Mouse (Mus musculus) bone marrow macrophage, adult 2 months (primary cell): ENCODE results near the gene Csgalnact2. TPM values are rescaled to one million over a fixed set of nuclear protein-coding genes. Genes with fewer than 3 reads are reported as not detected.

ENCODE experiments used
- H3K27ac ChIP-seq: 2 replicates; pipeline ENCODE4 v1.5.1; 2012; ENCODE audit warnings: low read depth, low read length; ENCODE audit not compliant: insufficient read depth
- H3K4me1 ChIP-seq: 2 replicates; pipeline ENCODE4 v1.6.1; 2012; ENCODE audit warnings: low read length; ENCODE audit not compliant: control insufficient read depth, insufficient read depth
- H3K4me3 ChIP-seq: 2 replicates; pipeline ENCODE4 v1.5.1; 2012; ENCODE audit warnings: mild to moderate bottlenecking, low read length, moderate library complexity; ENCODE audit not compliant: insufficient read depth
- CTCF ChIP-seq: IDR thresholded peaks from 2 replicates; pipeline ENCODE4 v1.5.1; 2012; ENCODE audit warnings: low read depth, mild to moderate bottlenecking, low read length, moderate library complexity
- POLR2A ChIP-seq: IDR thresholded peaks from 2 replicates; pipeline ENCODE4 v1.6.1; 2012; ENCODE audit warnings: mild to moderate bottlenecking, low read depth, low read length, borderline replicate concordance
- polyA plus RNA-seq: library from polyadenylated mRNA; stranded (reverse); fragments of >200 nt; gene quantifications from 2 replicates; pipeline ENCODE4 v1.2.4, GENCODE M21; 2012; ENCODE audit not compliant: missing spikeins, insufficient read depth, insufficient read length

Csgalnact2 gene
- polyA plus RNA-seq, 1 experiment, result 49.9 TPM

DNA sequence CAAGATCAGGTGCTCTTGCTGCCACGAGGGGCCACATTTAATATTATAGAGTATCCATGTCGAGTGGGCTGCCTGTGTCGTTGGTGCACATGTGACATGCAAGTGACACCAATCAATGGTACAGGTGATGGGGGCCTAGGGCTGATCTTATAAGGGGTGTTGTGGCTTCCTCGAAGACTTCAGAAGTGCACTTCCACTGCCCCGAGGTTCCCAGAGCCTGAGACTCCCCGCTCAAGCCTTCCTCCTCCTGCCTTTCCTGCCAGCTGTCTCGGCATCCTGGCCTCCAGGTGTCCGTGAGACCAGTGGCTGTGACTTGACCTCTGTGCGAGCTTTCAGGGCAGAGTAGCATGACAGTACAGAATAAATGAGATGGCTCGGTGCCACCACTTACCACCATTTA lies 60.2 kb downstream of the Csgalnact2 start:
- TF ChIP-seq POLR2A, result no peak
- TF ChIP-seq CTCF, result no peak
- Histone ChIP-seq H3K27ac (no peak overlapping the region), H3K4me3 (no peak overlapping the region), H3K4me1 (peaks cover 7% of the 10 kb centered on the region)

- H3K4me3 ChIP-seq, result no peak overlapping the region
- H3K4me1 ChIP-seq, result peaks cover 7% of the 10 kb centered on the region
- TF ChIP-seq CTCF (no peak), POLR2A (no peak)
- H3K27ac ChIP-seq, result no peak overlapping the region
These were observed 61.5 kb downstream of the Csgalnact2 start for GRCm38 (mm10) chr6:118077421-118077820.

DNA sequence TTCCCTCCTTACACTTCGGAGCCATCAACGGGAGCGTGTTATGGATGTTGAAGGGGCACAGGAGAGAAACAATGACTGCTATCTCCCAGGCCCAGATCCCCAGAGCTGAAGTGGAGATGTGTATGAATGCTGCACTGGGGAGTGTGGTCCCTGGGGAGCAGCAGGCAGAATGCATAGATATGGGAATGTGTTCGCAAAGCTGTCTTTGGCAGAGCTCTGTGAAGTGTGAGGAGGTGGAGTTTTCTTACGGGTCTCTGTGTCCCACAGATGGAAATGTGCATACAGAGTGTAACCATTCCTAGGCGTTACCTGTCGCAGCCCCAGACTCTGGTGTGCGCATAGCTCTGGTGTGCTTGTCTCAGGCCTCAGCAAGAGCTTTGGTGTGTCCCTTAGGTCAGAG lies 62.2 kb downstream of the Csgalnact2 start:
- H3K4me3 ChIP-seq, result no peak overlapping the region
- H3K27ac ChIP-seq, result no peak overlapping the region
- peaks cover 7% of the 10 kb centered on the region for H3K4me1 ChIP-seq
- TF ChIP-seq POLR2A, result no peak
- TF ChIP-seq CTCF, result no peak

DNA sequence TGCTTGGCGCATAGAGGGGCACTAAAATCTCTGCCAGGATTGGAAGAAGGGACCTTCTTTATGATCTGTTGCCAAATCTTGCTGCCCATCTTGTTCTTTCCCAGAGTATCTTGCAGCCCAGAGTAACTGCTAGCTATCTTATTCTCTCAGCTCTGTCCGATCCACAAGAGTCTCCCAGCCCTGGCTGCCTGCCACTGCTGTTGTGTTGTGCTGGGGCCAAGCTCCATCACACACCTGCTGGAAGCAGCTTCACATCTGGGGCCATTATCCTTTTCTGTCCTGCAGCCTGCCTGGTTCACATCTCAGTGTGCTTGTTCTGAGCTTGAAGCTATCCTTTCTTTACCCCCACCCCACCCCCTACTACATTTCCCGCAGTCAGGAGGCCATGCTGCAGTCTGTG lies 62.7 kb downstream of the Csgalnact2 start:
- H3K4me3 ChIP-seq, result no peak overlapping the region
- TF ChIP-seq POLR2A, result no peak
- peaks cover 7% of the 10 kb centered on the region for H3K4me1 ChIP-seq
- H3K27ac ChIP-seq, result no peak overlapping the region

DNA sequence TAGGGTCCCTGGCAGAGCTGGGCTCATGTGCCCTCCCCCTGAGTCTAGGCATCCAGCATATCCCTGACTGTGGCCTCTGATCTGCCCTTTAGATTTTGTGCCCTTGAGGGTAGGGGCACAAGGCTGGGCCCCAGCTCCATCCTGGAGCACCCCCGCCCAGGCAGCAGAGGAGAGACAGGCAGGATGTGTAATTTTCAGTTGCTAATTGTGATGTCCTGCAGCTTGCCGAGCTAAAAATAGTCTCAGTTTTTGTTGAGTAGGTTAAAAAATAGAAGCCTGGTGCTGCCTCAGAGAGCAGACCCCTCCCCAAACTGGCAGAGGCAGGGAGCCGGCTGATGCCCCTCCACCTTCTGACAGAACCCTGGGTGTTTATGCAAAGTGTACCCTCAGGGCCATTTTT lies 64.8 kb downstream of the Csgalnact2 start:
- no peak overlapping the region for H3K27ac ChIP-seq
- no peak overlapping the region for H3K4me3 ChIP-seq
- TF ChIP-seq CTCF (no peak), POLR2A (no peak)
- peaks cover 7% of the 10 kb centered on the region for H3K4me1 ChIP-seq

- Histone ChIP-seq H3K4me1 (peaks cover 1% of the 10 kb centered on the region; the same call in 1 of the 2 replicates), H3K27ac (no peak overlapping the region), H3K4me3 (no peak overlapping the region)
- TF ChIP-seq CTCF, result no peak
- no peak for TF ChIP-seq POLR2A
These were observed 66.8 kb downstream of the Csgalnact2 start for GRCm38 (mm10) chr6:118072176-118072575.

DNA sequence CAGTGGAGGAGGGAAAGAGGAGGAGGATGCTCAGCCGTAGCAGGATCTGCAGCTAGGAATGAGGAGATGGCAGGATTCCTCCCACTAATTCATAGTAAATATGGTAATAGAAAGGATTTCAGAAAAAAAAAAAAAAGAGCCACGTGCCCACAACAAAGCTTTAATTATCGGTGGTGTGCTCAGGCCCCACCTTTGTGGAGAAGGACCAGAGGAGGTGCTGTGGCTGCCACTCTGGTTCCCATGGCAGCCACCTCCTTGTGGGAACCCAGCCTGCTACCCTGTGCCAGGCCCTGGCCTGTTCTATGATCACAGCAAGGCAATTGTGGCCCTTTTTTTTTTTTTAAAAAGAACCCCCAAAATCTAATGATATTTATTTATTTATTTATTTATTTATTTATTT lies 67.5 kb downstream of the Csgalnact2 start:
- Histone ChIP-seq H3K4me3 (no peak overlapping the region), H3K27ac (no peak overlapping the region), H3K4me1 (no peaks in the 10 kb centered on the region)
- TF ChIP-seq POLR2A (no peak), CTCF (no peak)

GRCm38 (mm10) chr6:118071013-118071350 lies 68.0 kb downstream of the Csgalnact2 start:
- H3K4me3 ChIP-seq, result no peak overlapping the region
- no peak overlapping the region for H3K27ac ChIP-seq
- TF ChIP-seq POLR2A, result no peak
- TF ChIP-seq CTCF, result no peak
- no peaks in the 10 kb centered on the region for H3K4me1 ChIP-seq

- H3K4me1 ChIP-seq, result 0 out of 2 replicates have a peak, but pooled peaks cover 2% of the 10 kb centered on the region
- no peak for TF ChIP-seq POLR2A
- TF ChIP-seq CTCF, result no peak
- no peak overlapping the region for H3K4me3 ChIP-seq
- no peak overlapping the region for H3K27ac ChIP-seq
These were observed 68.5 kb downstream of the Csgalnact2 start for GRCm38 (mm10) chr6:118070321-118071012.

DNA sequence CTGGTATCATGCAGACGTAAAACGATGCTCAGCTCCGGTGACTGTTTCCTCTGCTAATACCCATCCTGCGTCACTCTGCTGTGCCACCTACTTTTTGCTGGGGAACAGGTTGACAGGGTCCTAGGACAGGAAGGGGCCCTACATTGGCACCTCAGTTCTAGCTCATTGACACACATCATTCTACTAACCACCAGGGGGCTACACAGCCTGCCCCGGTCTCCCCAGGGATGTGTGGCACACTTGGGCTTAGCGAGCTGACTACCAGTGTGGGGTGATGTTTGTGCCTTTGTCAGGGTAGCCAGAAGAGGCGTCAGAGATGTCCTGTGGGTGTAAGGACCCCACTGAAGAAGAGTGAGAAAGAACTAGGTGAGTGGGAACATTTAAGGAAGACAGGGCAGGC lies 71.2 kb downstream of the Csgalnact2 start:
- Histone ChIP-seq H3K4me1 (0 out of 2 replicates have a peak, but pooled peaks cover 2% of the 10 kb centered on the region), H3K4me3 (no peak overlapping the region), H3K27ac (no peak overlapping the region)
- TF ChIP-seq CTCF (no peak; the same call in 1 of the 2 replicates), POLR2A (no peak)

DNA sequence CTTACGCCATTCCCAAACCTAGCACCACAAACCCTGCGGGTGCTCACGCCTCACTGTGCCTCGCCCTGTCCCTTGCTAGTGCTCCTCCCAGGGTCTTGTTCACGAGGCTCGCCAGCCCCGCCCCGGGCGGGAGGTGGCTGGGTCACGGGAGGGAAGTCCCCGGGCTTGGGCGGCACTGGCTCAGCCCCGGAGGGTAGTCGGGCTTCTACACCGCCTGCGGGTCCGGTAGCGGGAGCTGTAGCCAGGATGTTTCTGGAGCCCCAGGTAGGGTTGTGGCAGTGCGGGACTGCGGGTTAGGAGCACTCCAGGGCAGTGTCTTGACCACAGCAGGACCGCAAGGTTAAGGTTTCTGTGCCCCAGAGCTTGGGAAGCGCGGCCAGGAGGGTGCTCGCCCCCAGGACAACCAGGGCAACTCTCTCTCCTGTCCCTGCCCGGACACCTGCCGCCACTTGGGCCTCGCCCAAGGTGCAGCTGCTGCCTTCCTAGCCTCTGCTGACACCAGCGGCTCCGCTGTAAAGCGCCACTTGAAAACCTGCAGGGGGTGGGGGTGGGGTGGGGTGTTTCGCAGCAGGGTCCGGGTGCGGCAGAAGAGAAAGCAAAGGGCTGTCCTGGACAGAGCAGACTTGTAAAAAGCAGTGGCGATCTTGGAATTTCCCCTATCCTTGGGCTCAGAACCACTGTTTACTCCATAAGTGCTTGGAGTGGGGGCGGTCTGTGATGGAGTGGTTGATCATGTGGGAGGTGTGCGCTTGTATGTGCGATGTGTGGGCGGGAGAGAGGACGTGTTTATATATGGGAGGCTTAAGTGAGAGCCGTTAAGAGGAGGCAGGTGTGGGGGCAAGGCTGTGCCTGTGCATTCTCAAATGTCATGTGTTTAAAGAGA lies 72.5 kb downstream of the Csgalnact2 start:
- Histone ChIP-seq H3K27ac (no peak overlapping the region), H3K4me3 (peak overlapping the region; percentile 57)

More for the DNA sequence above, 72.5 kb downstream of the Csgalnact2 start:
- 0 out of 2 replicates have a peak, but pooled peaks cover 2% of the 10 kb centered on the region for H3K4me1 ChIP-seq
- TF ChIP-seq POLR2A (no peak; the same call in 1 of the 2 replicates), CTCF (no peak)
